Mouse (Mus musculus) ovary, postnatal 14 days (tissue): ENCODE results near the gene Agrp.
A peak's percentile ranks its signal among the peaks of the same experiment; 100 is the strongest.

Experiments
- DNase-seq: peaks from one replicate; pipeline ENCODE4 v3.0.0; 2022; ENCODE audit warnings: low spot score

Agrp gene

DNA sequence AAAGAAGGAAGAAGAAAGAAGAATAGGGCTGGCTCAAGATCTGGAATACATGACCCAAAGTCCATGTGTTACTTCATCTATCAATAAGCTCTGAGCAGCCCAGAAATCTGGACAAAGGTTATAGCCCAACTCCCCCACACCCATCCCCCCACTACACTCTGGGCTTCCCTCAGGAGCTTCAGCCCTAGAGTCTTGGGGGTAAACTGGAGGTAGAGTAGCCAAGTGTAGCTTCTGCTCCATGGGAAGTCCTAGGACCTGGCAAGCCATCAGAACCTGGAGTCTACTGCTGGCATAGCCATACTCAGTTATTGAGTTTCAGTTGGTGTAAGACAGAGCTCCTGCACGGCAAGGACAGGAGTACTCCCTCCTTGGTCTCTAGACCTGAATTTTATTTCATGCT is 87.7 kb downstream of the Agrp start:
- DNase-seq, result no peak

DNA sequence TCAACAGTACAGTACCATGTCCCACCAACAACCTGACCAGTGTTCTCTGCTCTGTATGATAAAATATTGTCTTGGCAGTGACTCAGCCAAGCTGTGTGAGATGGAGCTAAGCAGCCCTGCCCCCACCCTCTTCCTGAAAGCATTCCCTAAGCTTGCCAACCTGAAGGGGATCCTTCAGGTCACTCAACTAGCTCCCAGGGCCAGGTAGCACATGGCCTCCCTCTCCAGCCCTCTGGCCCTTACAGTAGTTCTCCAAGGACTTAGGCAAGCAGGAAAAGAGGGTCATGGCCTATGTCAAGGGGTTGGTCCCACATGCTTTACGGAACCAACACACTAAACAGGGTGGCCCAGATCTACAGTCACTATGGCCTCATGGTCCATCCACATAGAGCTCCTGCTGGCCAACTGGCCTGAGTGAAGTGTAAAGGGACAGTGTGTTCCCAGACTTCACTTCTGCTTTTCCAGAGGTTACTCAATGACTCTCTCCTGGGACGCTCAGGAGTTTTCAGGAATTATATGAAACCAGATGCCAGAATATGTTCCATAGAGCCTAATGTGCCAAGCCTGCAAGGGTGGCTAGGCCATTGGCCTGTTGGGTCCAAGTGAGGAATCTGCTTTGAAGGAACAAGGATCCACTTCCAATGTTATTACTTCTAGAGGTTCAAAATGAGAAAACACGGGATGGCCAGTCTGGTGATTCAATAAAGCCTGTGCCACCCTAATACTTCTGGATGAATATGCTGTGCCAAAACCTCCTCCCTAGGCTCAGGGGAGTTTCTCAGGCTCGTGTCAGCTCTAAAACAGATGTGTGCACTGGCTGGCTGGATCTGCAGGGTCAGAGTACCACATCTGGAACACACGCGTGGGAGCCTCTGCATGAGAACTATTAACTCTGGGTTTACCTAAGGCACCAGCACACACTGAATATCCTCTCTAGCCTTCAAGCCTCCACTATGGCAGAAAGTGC is 90.5 kb downstream of the Agrp start:
- no peak for DNase-seq

DNA sequence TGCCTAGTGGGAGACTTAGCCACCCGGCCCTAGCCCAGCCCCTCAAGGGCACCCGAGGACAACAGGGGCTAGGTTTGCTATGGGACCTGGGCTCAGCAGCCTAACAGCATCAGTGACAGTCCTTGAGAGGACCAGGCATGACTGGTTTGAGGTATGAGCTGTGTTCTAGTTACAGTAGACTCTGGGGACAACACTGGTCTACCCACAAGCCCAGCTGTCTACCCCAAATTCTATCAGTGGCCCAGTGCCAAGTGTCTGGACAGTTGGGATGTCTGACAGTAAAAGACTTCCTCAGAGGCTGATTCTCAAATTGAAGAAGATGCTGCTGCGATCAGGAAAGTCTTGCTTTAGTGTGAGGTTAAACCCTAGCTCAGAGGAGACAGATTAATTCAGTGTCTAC is 91.9 kb downstream of the Agrp start:
- DNase-seq, result no peak

DNA sequence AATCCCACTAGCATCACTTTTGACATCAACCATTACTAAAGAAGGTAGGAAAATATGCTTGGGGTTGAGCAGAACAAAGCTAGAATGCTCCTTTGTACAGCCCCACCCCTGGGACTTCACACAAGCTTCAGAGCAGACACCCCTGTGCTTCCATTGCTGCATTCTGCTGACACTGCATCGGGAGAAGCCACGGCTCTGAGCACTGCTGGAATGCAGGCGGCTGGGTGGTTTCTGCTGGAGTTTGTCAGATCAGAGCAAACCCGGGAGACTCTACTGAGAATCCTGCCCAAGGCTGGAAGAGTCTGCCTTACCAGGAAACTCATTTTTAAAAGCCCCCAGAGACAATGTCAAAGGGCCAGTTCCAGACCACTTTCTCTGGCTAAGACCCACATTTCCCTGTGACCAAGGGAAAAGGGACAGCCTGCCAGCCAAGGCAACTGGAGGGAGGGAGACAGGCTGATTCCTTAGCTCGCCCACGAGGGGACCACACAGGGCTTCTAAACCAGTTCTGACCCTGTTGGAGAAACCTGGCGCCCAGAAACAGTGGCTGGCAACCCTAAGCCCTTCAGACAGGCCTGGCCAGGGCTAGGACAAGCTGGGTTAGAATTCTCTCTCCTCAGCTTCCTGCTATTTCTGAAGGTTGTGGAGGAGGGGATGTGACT is 92.5 kb downstream of the Agrp start:
- DNase-seq, result no peak

DNA sequence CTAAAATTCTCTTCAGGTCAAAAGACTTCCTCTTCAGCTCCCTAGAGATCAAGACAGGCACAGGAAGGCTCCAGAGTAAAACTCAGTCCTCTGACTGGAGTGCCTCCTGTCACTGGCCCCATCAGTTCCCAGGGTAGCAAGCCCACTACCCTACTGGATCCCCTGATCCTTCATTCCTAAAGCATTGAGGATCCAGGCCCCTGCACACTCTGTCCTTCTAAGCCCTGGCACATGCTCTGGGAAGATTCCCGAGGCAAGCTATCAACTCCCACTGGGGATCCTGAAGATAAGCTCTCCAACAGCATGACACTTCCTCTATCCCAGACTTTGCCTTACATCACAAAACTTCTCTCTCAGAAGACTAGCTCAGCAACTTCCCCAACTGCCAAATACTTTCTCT is 93.5 kb downstream of the Agrp start:
- no peak for DNase-seq

DNA sequence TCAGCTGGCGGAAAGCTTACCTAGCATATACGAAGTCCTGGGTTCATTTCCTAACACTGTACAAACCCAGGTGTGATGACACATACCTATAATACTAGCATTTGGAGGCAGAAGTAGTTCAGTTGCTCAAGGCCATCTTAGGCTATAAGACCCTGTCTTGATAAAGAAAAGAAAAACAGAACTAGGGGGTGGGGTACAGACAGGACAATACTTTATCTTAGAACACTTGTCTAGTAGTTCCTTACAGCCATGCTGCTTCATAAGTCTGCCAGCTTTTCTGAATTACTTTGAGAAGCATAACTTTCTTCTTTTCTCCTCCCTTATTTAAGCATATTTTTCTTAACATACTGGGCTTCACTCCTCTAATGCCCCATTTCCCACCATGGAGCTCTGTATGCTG is 94.4 kb downstream of the Agrp start:
- no peak for DNase-seq

DNA sequence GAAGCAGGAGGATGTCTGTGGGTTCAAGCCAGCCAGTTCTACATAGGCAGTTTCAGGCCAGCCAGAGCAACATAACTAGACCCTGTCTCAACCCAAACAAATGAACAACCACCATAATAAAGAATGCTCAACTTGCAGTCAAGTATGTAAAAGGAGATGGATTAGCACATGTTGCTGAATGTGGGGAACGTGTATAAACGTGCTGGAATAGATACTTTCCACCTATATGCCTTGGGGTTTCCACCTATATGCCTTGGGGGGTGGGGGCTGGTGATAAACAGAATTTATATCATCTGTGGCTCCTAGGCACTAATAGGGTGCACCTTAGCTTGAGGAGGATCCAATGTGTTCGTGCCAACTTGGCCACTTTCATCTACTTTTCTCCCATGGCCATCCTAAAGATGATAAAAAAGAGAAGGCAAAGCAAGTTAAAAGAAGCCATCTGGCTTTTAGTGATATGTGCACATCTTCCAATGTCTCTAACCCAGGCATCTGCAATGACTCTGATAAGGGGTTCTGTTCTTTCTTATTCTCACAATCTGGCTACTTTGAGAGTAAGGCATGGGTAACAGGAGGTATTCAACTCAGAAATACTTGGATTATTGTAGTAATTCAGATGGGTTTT is 95.0 kb downstream of the Agrp start:
- no peak for DNase-seq

DNA sequence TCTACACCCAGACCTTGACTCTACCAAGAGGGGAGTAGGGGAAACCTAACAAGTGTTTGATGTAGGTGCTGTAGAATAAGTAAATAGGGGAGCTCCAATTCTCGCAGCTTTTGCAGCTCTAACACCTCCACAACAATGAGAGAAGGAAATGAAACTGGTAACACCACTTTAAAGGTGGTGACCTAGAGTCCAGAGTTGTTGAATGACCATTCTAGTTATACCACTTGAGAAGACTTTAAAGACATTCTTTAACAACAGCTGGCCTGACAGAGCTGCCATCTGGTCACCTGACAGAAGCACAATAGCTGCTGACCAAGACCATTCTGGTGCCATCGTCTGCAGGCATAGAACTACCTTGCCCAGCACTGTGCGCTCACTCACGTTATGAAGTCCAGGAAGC is 98.3 kb downstream of the Agrp start:
- no peak for DNase-seq

DNA sequence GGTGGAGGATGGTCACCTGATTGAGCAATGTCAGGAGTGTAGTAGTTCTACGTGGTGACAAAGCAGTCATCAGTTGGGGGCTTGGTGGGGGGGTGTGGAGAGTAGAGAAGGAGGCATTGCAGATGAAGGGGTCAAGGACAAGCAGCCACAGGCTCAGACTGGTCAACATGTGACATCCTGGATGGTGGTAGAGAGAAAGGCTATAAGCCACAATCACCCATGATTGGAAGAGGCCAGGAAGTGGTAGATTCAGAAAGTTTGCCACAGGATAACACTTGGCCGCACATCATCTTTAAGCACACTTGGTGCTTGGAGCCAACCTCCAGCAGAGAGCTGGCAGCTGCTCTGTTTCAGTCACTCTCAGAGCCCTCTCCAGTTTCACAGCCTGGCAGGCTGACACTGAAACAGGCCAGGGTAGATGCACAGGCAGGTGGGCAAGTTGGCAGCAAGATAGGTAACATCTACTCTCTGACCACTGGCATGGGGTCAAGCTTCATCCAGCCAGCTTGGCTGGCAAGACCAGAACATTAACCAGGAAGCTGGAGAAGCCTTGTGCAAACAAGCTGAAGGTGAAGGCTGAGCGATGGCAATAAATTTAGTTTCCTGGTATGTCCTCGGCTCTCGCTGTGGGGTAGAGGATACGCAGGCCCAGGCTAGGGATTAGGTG is 100.0 kb downstream of the Agrp start:
- DNase-seq, result no peak

DNA sequence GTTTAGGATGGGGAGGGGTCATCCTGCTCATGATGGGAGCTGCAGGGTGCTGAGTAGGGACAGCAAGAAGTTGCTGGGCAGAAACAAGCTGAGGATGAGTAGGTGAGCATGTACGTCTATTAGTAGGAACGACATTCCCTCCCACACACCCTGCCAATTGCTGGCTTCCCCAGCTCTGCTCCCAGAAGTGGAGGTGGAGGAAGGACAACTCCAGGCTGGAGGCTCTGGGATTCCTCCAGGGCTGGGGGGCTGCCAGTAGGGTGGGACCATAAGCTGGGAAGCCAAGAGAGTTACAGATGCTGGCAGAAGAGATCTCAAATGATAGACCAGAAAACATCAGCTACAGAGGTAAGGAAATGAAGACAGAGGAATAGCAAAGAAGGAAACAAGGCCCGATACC is 100.6 kb downstream of the Agrp start:
- DNase-seq, result no peak

DNA sequence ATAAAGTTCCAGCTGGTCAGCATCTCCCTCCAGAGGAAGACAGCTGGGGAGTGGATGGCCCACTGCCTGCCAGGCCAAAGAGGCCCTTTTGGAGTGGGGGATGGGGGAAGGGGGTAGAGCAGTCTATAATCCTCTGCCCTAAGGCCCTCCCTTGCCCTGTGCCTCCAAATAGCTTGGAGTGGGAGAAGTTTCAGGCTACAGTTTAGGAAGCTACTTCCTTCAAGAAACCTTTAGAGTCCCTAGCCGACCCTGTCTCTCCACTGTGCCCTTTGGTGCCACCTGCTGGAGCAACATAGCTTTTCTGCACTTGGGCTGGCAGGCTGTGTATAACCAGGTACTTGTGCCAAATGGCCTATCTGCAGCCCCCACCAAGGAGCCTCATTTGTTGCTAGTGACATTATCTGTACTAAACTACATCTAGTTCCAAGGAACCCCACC is 103.3 kb downstream of the Agrp start:
- peak; percentile 78 for DNase-seq

DNA sequence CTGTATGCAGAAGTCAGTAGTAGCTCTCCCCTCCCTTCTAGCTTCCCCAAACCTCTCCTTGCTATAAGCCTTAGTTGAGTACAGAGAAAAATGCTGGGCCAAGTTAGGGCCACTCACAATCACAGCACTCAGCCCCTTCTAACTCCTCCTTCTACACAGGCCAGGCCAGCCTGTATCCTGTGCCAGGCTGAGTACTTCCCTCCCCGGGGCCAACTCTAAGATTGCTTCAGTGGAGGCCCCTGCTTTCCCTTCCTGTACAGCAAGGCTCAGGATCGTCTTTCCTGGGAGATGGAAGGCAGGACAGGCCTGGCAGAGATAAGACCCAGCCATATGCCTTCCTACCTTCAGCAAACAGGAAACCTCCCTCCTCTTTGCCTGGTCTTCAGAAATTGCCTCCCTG is 103.8 kb downstream of the Agrp start:
- no peak for DNase-seq

DNA sequence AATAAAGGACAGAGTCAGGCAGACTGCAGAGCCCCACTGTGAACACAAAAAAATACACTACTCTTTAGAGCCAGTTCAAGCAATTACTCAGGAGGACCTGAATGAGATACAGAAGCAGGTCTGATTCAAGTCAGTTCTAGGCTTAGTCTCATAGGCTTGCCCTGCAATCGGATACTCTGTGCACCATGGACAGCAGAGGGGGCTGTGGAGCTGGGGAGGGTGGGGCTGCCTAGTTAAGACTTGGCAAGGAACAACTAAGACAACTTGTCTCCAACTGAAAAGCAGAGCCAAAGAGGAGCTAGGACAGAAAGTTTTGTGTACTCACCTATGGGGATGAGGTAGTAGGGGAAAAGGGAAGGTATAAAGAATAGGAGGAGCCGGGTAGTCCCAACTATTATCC is 105.4 kb downstream of the Agrp start:
- peak; percentile 66 for DNase-seq

DNA sequence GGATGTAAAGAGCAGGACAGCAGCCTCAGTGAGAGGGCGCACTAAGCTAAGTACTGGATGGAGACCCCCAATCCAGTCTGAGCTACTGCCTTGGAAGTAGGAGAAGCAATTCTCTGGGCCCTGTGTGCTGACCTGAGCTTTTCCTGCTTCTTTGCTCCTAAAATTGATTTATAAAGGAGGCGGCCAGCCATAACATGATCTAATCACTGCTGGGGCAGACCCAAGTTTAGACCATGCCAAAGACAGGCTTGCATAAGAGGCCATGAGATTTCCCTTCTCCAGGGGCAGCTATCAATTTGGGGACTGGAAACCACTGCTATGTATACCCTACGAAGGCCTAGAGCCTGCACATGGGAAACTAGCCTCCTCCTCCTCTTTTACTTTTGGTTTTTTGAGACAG is 107.9 kb downstream of the Agrp start:
- peak; percentile 60 for DNase-seq

DNA sequence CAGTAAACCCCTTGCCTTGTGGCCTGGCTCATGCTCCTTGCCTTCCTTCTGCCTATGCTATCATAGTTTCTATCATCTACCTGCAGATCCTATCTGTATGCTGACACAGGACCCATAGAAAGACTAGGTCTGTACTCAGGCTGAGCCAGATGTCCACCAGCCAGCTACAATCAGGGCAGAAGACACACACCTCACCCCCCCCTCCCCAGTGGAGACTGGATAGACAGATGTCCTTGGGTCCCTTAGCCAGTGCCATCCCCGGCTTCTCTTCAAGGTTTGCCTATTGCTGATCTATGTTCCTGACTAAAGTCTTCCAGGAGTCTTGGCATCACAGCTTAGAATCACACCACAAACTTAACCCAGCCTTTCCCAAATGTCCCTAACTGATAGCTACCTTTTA is 109.0 kb downstream of the Agrp start:
- no peak for DNase-seq

DNA sequence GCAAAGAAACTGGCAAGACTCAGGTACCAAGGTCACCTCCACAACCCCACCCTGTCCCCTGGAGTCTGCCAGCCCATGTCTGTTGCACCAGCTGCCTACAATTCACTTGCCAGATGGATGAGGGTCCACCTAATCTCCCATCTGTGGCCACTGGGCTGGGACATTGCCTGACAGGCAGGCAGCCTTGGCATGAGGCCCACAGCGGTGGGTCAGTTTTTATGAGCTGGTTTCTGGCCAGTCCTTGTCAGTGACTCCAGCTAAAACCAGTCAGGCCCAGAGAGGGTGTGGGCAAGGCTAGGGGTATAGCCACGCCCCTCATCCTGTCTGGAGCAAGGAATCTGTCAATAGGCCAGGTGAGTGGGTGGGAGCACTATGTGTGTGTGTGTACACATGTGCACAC is 110.1 kb downstream of the Agrp start:
- DNase-seq, result no peak

DNA sequence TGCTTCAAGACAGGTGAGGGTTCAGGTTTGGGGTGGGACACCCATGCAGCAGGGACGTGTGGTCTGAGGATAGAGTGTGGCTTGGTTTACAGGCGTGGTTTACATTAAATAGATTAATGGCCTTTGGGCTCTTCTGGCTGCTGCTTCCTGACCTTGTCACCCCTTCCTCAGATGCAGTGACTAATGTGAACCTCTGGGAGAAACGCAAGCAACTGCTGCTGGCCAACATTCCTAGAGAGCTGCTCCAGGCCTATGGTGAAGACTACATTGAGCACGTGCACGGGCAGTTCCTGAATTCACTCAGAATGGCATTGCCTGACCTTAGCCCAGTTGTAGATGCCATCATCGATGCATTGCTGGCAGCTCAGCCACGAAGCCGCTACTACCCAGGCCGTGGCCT is 114.3 kb downstream of the Agrp start:
- no peak for DNase-seq

DNA sequence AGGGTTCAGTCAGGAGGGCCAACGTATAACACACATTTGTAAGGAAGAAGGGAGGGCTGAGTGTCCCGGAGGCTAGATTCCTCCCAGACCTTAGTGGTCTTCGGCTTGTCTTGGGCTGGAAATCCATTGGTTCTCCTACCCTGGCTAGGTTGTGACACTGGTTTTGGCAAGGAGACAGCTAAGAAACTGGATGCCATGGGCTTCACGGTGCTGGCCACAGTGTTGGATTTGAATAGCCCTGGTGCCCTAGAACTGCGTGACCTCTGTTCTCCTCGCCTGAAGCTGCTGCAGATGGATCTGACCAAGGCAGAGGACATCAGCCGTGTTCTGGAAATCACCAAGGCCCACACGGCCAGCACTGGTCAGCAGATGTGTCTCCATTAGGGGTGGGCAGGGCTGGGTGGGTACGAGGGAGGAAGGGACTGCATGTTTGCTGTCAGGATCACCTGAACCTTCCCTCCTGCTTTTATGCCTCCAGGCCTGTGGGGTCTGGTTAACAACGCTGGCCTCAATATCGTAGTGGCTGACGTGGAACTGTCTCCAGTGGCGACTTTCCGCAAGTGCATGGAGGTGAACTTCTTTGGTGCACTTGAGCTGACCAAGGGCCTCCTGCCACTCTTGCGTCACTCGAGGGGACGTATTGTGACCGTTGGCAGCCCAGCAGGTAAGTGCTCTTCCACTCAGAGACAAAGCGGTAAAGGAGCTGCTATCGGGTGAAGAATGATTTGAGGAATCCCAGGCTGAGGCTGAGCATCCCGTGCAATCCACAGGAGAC is 115.0 kb downstream of the Agrp start:
- no peak for DNase-seq

DNA sequence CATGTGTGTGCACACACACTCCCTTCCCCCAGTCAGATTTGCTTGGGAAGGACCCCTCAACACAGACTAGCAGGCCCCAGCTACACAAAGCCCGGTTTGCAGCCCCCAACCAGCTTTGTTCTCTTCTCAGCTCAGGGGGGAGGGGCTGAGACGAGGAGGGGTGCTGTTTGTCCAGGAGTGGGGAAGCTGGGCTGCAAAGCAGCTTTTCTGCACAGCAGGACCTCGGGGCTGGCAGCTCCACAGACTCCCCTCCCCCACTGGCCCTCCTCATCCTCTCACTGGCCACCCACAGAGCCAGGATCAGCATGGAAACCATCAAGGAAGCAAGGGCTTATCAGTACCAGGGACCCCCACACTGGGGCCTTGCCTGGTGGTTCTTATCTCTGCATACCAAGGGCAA is 116.1 kb downstream of the Agrp start:
- no peak for DNase-seq

DNA sequence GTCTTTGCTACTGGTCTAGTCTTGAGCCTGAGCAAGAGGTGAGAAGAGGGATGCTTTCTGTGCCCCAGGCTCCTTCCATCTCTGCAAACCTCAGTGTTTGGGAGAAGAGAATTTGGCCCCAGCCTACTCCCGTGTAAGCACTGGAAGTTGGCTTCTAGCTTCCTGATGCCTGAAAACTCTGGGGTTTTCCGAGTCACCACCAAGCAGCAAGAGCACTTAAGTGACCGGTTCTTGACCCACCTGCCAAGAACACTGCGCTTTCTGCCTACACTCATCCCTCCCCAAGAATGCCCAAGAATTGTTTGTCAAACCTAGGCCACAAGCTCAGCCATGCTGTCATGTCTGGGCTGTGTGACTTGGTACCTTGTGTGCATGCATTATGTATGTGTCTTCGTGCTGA is 116.7 kb downstream of the Agrp start:
- no peak for DNase-seq

DNA sequence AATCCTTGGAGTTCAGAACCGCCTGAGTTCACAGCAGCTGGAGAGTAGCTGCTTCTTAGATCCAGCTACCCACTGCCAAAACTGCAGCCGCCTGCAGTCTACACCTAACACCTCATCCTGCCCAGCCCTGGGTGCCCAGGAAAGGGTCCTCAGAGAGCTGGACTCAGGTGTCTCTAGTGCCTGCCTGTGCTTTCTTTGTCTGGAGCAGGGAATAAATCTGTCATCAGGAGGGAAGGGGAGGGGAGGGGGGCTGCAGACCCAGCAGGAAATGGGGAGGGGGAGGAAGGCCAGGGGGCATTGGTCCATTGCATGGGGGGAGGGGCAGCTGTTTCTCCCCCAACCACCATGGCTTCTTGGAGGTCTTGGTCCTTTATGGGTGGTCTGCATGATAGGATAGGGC is 117.6 kb downstream of the Agrp start:
- no peak for DNase-seq
